Mouse (Mus musculus): Measurements from ENCODE around the gene Tmem86b.

DNA sequence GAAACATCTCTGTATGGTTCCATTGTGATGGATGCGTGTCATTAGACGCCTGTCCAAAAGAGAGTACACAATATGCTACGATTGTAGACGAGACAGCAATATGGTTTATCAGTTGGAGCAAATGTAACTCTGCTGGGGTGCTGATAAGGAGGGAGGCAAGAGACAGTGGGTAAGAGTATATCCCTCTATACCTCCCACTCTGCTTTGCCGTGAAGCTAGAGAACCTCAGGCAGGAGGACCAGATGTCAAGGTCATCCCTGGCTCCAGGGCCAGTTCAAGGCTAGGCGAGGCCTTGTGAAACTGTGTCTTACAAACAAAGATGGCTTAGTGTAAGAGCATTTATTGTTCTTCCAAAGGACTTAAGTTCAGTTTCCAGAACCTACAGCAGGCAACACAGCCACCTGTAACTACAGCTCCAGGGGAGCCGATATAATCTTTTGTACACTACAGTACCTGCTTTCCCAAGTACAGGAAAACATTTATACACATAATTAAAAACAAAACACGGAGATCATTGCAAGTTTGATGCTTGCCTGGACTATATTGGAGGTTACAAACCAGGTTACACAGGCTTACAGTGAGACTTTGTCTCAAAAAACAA lies 39.5 kb upstream of the Tmem86b start:
- TF ChIP-seq POLR2A (IDR thresholded peaks at IDR 0.05; ENCODE audit: extremely low read depth, insufficient read depth, low read length) (no peak), CTCF (IDR thresholded peaks at IDR 0.05; ENCODE audit: low read depth, low read length) (no peak)
